Mouse (Mus musculus): ENCODE data around the gene Serpinb5.

GRCm38 (mm10) chr1:106814864-106815263 lies 46.1 kb upstream of the Serpinb5 start:
- TF ChIP-seq CTCF (IDR thresholded peaks at IDR 0.05) (no peak), POLR2A (IDR thresholded peaks at IDR 0.05; ENCODE audit: insufficient read depth, low read depth, low read length) (no peak)

All from heart, adult 2 months (tissue).